Mouse (Mus musculus): ENCODE data around the gene Cdc42bpa. TPM values are rescaled to one million over a fixed set of nuclear protein-coding genes. Genes with fewer than 3 reads are reported as not detected.

Cdc42bpa gene
- polyA plus RNA-seq, 1 experiment from 2014 or later: 19.7 TPM

DNA sequence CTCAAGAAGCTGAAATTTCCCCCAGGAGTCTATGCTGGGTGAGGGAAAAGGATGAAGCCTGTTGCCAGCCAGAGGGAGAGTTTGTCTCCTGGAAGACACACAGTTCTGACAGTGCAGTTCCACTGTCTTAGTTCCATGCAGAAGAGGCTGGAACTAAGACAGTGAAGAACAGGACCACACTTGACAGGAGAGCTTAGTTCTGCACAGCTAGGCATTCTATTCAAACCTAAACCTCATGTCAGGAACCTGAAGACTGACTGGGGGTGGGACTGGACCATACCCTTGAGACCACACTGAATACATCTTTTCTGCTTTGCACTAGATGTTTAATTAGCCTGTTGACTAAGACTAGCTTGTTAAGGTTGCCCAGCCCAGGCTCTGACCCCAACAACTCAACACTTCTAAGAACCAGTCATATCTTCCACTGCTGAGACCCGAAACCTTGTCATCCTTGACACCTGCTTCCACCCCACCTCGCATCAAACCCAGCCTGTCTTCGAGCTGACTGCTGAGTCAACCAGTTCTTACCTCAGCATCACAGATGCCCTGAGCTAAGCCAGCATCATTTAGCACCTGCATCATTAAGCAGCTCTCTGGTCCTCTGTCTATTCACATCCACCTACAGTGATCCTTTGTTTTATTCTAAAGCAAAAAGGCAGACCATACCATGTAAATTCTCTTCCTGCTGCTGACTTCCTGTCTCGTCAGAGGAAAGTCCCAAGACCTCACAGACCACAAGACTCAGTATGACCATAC lies 238.9 kb downstream of the Cdc42bpa start, which contains the start of gene Coq8a:
Gene Coq8a (minus strand): TSS at position 644 of the 756 bp plus-strand sequence.
- peaks cover 5% of the 10 kb centered on the region; the same call in 1 of the 2 replicates for H3K4me1 ChIP-seq (ENCODE audit: control insufficient read depth, insufficient read depth, low read length)
- ATAC-seq (ENCODE audit: low FRiP score, low TSS enrichment): no peak
- H3K36me3 ChIP-seq (ENCODE audit: control insufficient read depth, insufficient read depth, low read length): no peaks in the 10 kb centered on the region
- no peaks in the 10 kb centered on the region for H3K9me3 ChIP-seq (ENCODE audit: control insufficient read depth, low read length)
- no peaks in the 10 kb centered on the region for H3K27me3 ChIP-seq (ENCODE audit: control insufficient read depth, insufficient read depth, low read length)
- H3K27ac ChIP-seq (ENCODE audit: low read depth, low read length): no peak within 1 kb of the TSS
- 72% methylated on average over 4 of the region's 4 CpGs for WGBS
- no peak within 1 kb of the TSS for H3K4me2 ChIP-seq (replicated peaks; ENCODE audit: low read depth, low read length)
- H3K9ac ChIP-seq (ENCODE audit: low read depth, low read length): no peak within 1 kb of the TSS
- no peak within 1 kb of the TSS for H3K4me3 ChIP-seq (ENCODE audit: low read length)

DNA sequence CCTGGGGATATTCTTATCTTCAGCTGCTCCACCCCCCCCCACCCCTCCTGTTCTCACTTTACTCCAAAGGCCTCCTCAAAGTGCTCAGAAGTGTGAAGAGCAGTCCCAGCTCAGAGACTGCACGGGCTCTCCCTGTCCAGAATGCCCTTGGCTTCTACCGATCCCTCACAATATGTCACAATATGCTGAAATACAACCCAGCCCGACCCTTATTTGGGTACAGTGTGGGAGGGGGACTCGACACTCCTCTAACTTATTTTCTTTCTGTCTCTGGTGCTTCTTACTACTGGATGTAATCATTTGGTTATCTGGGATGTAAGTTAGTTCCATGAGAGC lies 239.4 kb downstream of the Cdc42bpa start:
- H3K4me3 ChIP-seq (ENCODE audit: low read length): no peak overlapping the region
- peaks cover 5% of the 10 kb centered on the region; the same call in 1 of the 2 replicates for H3K9me3 ChIP-seq (ENCODE audit: control insufficient read depth, low read length)
- no peaks in the 10 kb centered on the region for H3K36me3 ChIP-seq (ENCODE audit: control insufficient read depth, insufficient read depth, low read length)
- ATAC-seq (ENCODE audit: low FRiP score, low TSS enrichment): no peak
- no peak overlapping the region for H3K27ac ChIP-seq (ENCODE audit: low read depth, low read length)
- H3K27me3 ChIP-seq (ENCODE audit: control insufficient read depth, insufficient read depth, low read length): no peaks in the 10 kb centered on the region
- 61% methylated on average over 4 of the region's 4 CpGs for WGBS
- H3K4me1 ChIP-seq (ENCODE audit: control insufficient read depth, insufficient read depth, low read length): peaks cover 4% of the 10 kb centered on the region; the same call in 1 of the 2 replicates
- no peak overlapping the region for H3K9ac ChIP-seq (ENCODE audit: low read depth, low read length)
- H3K4me2 ChIP-seq (replicated peaks; ENCODE audit: low read depth, low read length): no peak overlapping the region

DNA sequence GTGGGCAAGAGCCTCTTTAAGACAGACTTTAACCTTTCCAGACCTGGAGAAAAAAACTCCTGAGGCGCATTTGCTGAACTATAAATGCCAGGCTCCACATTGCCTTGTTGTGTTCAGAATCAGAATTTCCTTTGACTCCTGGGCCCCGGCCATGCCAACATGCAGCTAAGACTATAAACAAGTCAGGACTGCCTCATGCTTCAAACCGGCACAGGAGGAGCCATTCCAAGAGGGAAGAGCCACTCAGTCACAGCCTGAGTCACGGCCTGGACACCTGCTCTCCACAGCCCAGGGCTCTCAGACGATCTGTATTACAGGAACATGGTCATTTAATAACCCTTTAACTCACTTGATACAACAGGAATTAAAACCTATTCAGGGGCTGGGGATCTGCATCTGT lies 240.4 kb downstream of the Cdc42bpa start:
- H3K9me3 ChIP-seq (ENCODE audit: control insufficient read depth, low read length): peaks cover 9% of the 10 kb centered on the region; the same call in 1 of the 2 replicates
- WGBS: 49% methylated on average over 5 of the region's 5 CpGs
- no peak overlapping the region for H3K27ac ChIP-seq (ENCODE audit: low read depth, low read length)
- H3K27me3 ChIP-seq (ENCODE audit: control insufficient read depth, insufficient read depth, low read length): no peaks in the 10 kb centered on the region
- H3K4me2 ChIP-seq (replicated peaks; ENCODE audit: low read depth, low read length): no peak overlapping the region
- no peak overlapping the region for H3K9ac ChIP-seq (ENCODE audit: low read depth, low read length)
- H3K4me1 ChIP-seq (ENCODE audit: control insufficient read depth, insufficient read depth, low read length): no peaks in the 10 kb centered on the region
- no peak for ATAC-seq (ENCODE audit: low FRiP score, low TSS enrichment)
- H3K4me3 ChIP-seq (ENCODE audit: low read length): no peak overlapping the region
- H3K36me3 ChIP-seq (ENCODE audit: control insufficient read depth, insufficient read depth, low read length): no peaks in the 10 kb centered on the region

DNA sequence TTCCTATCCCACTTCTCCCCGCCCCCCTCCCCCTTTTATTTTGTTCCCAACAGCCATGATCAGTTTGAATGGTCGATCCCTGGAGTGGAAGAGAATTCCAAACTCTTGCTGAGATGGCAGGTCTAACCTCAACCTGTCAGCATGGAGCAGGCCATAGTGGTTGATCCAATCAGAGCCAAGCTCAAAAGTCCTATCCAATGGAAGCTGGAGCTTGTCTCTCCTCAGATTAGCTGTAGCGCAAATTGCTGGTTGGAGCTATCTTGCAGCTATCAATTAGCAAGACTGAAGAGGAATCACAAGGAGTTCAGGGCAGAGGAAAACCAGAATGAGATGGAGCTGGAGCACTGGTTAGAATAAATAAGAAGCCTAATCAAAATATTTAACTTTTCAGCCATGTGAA lies 248.1 kb downstream of the Cdc42bpa start:
- H3K9me3 ChIP-seq (ENCODE audit: control insufficient read depth, low read length): peaks cover 9% of the 10 kb centered on the region; the same call in 1 of the 2 replicates
- no peaks in the 10 kb centered on the region for H3K36me3 ChIP-seq (ENCODE audit: control insufficient read depth, insufficient read depth, low read length)
- H3K9ac ChIP-seq (ENCODE audit: low read depth, low read length): no peak overlapping the region
- H3K4me2 ChIP-seq (replicated peaks; ENCODE audit: low read depth, low read length): no peak overlapping the region
- ATAC-seq (ENCODE audit: low FRiP score, low TSS enrichment): no peak
- no peaks in the 10 kb centered on the region for H3K4me1 ChIP-seq (ENCODE audit: control insufficient read depth, insufficient read depth, low read length)
- H3K4me3 ChIP-seq (ENCODE audit: low read length): no peak overlapping the region
- no peak overlapping the region for H3K27ac ChIP-seq (ENCODE audit: low read depth, low read length)
- H3K27me3 ChIP-seq (ENCODE audit: control insufficient read depth, insufficient read depth, low read length): no peaks in the 10 kb centered on the region
- 90% methylated on average over 3 of the region's 3 CpGs for WGBS

DNA sequence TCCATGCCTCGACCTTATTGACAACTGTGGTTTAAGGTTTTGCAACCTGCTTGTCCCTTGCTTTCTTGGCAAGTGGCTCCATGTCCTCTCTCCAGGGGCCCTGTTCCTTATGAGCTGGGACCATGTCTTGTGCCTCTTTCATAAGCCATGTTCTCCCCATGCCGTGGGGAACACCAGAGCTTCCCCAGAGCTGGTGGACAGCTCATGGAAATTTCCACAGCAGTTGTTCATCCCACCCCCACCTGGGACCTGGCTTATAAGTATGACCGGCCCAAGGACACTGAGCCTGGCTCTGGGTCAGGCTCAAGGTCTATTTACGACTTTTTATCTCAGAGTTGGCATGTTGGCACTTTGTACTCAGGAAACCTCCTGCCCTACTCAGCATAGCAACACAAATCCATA lies 249.8 kb downstream of the Cdc42bpa start:
- no peak for ATAC-seq (ENCODE audit: low FRiP score, low TSS enrichment)
- WGBS: 85% methylated on average over 4 of the region's 4 CpGs

DNA sequence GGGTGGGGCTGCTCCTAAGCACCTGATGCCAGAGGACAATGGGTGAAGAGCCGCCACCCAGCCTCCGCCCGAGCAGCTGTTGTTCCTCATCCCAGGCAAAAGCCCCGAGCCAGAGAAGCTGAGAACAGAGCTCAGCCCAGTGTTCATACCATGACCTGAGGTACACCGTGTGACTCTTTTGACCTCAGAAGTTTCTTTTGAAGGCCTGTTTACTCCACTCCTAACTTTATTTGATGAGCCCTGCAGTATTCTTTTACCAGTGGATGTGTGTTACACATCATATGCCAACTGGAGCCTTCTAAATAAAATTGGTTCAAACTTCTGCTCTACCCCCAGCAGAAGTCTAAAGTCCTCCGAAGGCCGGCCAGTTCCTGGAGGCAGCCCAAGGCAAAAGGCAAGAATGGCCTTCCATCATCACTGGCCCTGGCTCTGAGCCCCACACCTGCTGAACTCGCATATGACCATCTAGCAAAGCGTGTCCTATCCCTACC lies 250.6 kb downstream of the Cdc42bpa start:
- no peak for ATAC-seq (ENCODE audit: low FRiP score, low TSS enrichment)
- 83% methylated on average over 9 of the region's 9 CpGs for WGBS
- no peak overlapping the region for H3K4me2 ChIP-seq (replicated peaks; ENCODE audit: low read depth, low read length)
- no peak overlapping the region for H3K9ac ChIP-seq (ENCODE audit: low read depth, low read length)
- H3K36me3 ChIP-seq (ENCODE audit: control insufficient read depth, insufficient read depth, low read length): no peaks in the 10 kb centered on the region
- no peaks in the 10 kb centered on the region for H3K9me3 ChIP-seq (ENCODE audit: control insufficient read depth, low read length)
- H3K4me3 ChIP-seq (ENCODE audit: low read length): no peak overlapping the region
- H3K27ac ChIP-seq (ENCODE audit: low read depth, low read length): no peak overlapping the region
- H3K4me1 ChIP-seq (ENCODE audit: control insufficient read depth, insufficient read depth, low read length): no peaks in the 10 kb centered on the region
- H3K27me3 ChIP-seq (ENCODE audit: control insufficient read depth, insufficient read depth, low read length): no peaks in the 10 kb centered on the region

More for the DNA sequence above, 249.8 kb downstream of the Cdc42bpa start:
- Histone ChIP-seq H3K9me3 (ENCODE audit: control insufficient read depth, low read length) (0 out of 2 replicates have a peak, but pooled peaks cover under 1% of the 10 kb centered on the region), H3K4me3 (ENCODE audit: low read length) (no peak overlapping the region), H3K27ac (ENCODE audit: low read depth, low read length) (no peak overlapping the region), H3K4me2 (replicated peaks; ENCODE audit: low read depth, low read length) (no peak overlapping the region), H3K36me3 (ENCODE audit: control insufficient read depth, insufficient read depth, low read length) (no peaks in the 10 kb centered on the region), H3K4me1 (ENCODE audit: control insufficient read depth, insufficient read depth, low read length) (no peaks in the 10 kb centered on the region), H3K9ac (ENCODE audit: low read depth, low read length) (no peak overlapping the region), H3K27me3 (ENCODE audit: control insufficient read depth, insufficient read depth, low read length) (no peaks in the 10 kb centered on the region)

DNA sequence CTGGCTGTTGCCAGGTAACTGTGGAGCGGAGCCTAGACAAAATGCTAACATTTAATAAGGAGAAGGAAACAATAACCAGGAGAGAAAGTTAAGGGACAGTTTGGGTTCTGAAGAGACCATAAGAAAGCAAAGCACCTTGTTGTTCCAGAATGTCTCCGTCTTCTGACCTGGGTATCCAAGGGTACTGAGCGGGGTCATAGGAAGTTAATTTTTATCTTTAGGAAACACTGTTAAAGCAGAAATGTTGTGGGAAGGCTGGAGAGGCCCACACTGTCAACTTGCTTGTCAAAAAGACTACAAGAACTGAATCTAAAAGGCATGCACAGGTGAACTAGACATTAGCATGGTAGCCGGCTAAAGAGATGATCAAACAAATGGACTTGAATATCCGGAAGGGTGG lies 252.6 kb downstream of the Cdc42bpa start:
- H3K4me2 ChIP-seq (replicated peaks; ENCODE audit: low read depth, low read length): no peak overlapping the region
- no peaks in the 10 kb centered on the region for H3K27me3 ChIP-seq (ENCODE audit: control insufficient read depth, insufficient read depth, low read length)
- no peaks in the 10 kb centered on the region for H3K4me1 ChIP-seq (ENCODE audit: control insufficient read depth, insufficient read depth, low read length)
- no peak overlapping the region for H3K9ac ChIP-seq (ENCODE audit: low read depth, low read length)
- no peak overlapping the region for H3K4me3 ChIP-seq (ENCODE audit: low read length)
- no peaks in the 10 kb centered on the region for H3K36me3 ChIP-seq (ENCODE audit: control insufficient read depth, insufficient read depth, low read length)
- H3K9me3 ChIP-seq (ENCODE audit: control insufficient read depth, low read length): no peaks in the 10 kb centered on the region
- WGBS: 83% methylated on average over 5 of the region's 5 CpGs
- no peak overlapping the region for H3K27ac ChIP-seq (ENCODE audit: low read depth, low read length)
- no peak for ATAC-seq (ENCODE audit: low FRiP score, low TSS enrichment)

DNA sequence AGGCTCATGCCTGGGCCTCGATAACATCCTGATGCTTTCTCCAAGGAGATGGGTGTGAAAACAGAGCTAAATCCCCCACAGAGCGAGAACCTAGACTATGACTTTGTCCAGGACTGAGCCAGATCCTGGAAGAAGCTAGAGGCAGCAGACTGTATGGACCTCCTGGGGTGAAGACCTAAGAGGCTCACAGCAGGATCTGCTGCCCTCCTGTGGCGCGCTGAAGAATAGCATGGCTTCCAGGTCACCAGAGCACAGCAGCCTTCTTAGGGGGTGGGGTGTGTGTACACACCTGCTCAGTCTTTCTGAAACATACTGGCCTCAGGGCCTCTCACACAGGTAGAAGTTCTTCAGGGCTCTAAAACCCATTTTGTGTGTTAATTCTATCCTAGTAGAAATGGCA lies 254.8 kb downstream of the Cdc42bpa start:
- no peaks in the 10 kb centered on the region for H3K9me3 ChIP-seq (ENCODE audit: control insufficient read depth, low read length)
- no peak overlapping the region for H3K27ac ChIP-seq (ENCODE audit: low read depth, low read length)
- 24% methylated on average over 4 of the region's 4 CpGs for WGBS
- no peaks in the 10 kb centered on the region for H3K4me1 ChIP-seq (ENCODE audit: control insufficient read depth, insufficient read depth, low read length)
- H3K36me3 ChIP-seq (ENCODE audit: control insufficient read depth, insufficient read depth, low read length): no peaks in the 10 kb centered on the region
- peak; percentile 85 for ATAC-seq (ENCODE audit: low FRiP score, low TSS enrichment)
- no peak overlapping the region for H3K9ac ChIP-seq (ENCODE audit: low read depth, low read length)
- no peak overlapping the region for H3K4me3 ChIP-seq (ENCODE audit: low read length)
- no peak overlapping the region for H3K4me2 ChIP-seq (replicated peaks; ENCODE audit: low read depth, low read length)
- H3K27me3 ChIP-seq (ENCODE audit: control insufficient read depth, insufficient read depth, low read length): no peaks in the 10 kb centered on the region
